Mouse (Mus musculus): ENCODE measurements around the gene Rhoh.

- no peak for TF ChIP-seq POLR2A (IDR thresholded peaks at IDR 0.05; ENCODE audit: insufficient read depth, low read depth, low read length)
- no peak for TF ChIP-seq EP300 (IDR thresholded peaks at IDR 0.05; ENCODE audit: insufficient read depth, low read depth, low read length)
- no peak for TF ChIP-seq CTCF (IDR thresholded peaks at IDR 0.05)
Observed at GRCm38 (mm10) chr5:65867380-65868116, 6.5 kb downstream of the Rhoh start.
